Mouse (Mus musculus) limb, embryonic 12.5 days (tissue): Measurements from ENCODE around the gene Anapc11. TPM values are rescaled to one million over a fixed set of nuclear protein-coding genes. Genes with fewer than 3 reads are reported as not detected.

Experiments
- ATAC-seq: fragments of 200-750 bp; cut with Nextera tagmentation; 2 replicates; pipeline ENCODE4 v1.8.0; 2017; ENCODE audit warnings: low read depth, moderate TSS enrichment; ENCODE audit not compliant: insufficient number of reproducible peaks, insufficient read depth, low FRiP score, low TSS enrichment
- H3K27ac ChIP-seq: fragments of 300-500 bp; sonication (generic); 2 replicates; pipeline ENCODE4 v1.5.1; 2016; ENCODE audit warnings: mild to moderate bottlenecking, moderate library complexity
- H3K27me3 ChIP-seq: fragments of 300-500 bp; sonication (generic); 2 replicates; pipeline ENCODE4 v1.6.1; 2016; ENCODE audit warnings: mild to moderate bottlenecking, moderate library complexity
- H3K36me3 ChIP-seq: fragments of 300-500 bp; sonication (generic); 2 replicates; pipeline ENCODE4 v1.6.1; 2016; ENCODE audit warnings: mild to moderate bottlenecking, moderate library complexity
- H3K4me1 ChIP-seq: fragments of 300-500 bp; sonication (generic); replicated peaks from 2 replicates; pipeline ENCODE4 v1.6.1; 2016
- H3K4me2 ChIP-seq: fragments of 300-500 bp; sonication (generic); 2 replicates; pipeline ENCODE4 v1.6.1; 2016; ENCODE audit warnings: mild to moderate bottlenecking, moderate library complexity
- H3K4me3 ChIP-seq: fragments of 300-500 bp; sonication (generic); replicated peaks from 2 replicates; pipeline ENCODE4 v1.5.1; 2016; ENCODE audit warnings: mild to moderate bottlenecking
- H3K9ac ChIP-seq: fragments of 300-500 bp; sonication (generic); replicated peaks from 2 replicates; pipeline ENCODE4 v1.6.1; 2016; ENCODE audit warnings: mild to moderate bottlenecking, moderate library complexity
- H3K9me3 ChIP-seq: fragments of 300-500 bp; sonication (generic); 2 replicates; pipeline ENCODE4 v1.6.1; 2016; ENCODE audit warnings: mild to moderate bottlenecking, moderate library complexity
- WGBS: fragments of 180-500 bp; shearing (Covaris S2); methylation state at CpG from one replicate; pipeline ENCODE4 v1.1.7; 2016; 5-methylcytosine and 5-hydroxymethylcytosine counted together
- microRNA-seq: library from miRNA; unstranded; fragments of <30 nt; microRNA quantifications from one replicate; pipeline ENCODE4, GENCODE M21; 2017
- polyA plus RNA-seq: library from polyadenylated mRNA; unstranded; fragments of >200 nt; fragmentation: Nextera tagmentation; extraction: Ambion mirVana; gene quantifications from 2 replicates; pipeline ENCODE4 v1.2.1, GENCODE M21; 2016

Gene Anapc11
- polyA plus RNA-seq, 1 experiment from 2014 or later, result 202 TPM

GRCm38 (mm10) chr11:120647047-120647830, 49.0 kb downstream of the Anapc11 start:
- no peak overlapping the region for H3K9ac ChIP-seq
- no peak overlapping the region for H3K27ac ChIP-seq
- H3K4me3 ChIP-seq, result 0 out of 2 replicates have a peak overlapping the region, but pooled peaks have one; percentile 10
- 78% methylated on average over 35 of the region's 35 CpGs for WGBS
- H3K9me3 ChIP-seq, result no peaks in the 10 kb centered on the region
- peak overlapping the region; percentile 48 for H3K4me2 ChIP-seq
- peaks cover 21% of the 10 kb centered on the region for H3K4me1 ChIP-seq
- ATAC-seq, result no peak
- peaks cover 15% of the 10 kb centered on the region for H3K27me3 ChIP-seq
- H3K36me3 ChIP-seq, result no peaks in the 10 kb centered on the region

- 5% methylated on average over 13 of the region's 13 CpGs for WGBS
- ATAC-seq, result no peak
Measured at GRCm38 (mm10) chr11:120648001-120648476, 49.8 kb downstream of the Anapc11 start, which contains the start of gene Myadml2. Gene Myadml2 (minus strand): TSS chr11:120648158.

GRCm38 (mm10) chr11:120651872-120652271, 53.7 kb downstream of the Anapc11 start:
- no peak overlapping the region for H3K4me2 ChIP-seq
- H3K9ac ChIP-seq, result no peak overlapping the region
- H3K9me3 ChIP-seq, result no peaks in the 10 kb centered on the region
- no peak overlapping the region for H3K4me3 ChIP-seq
- no peak for ATAC-seq
- peaks cover 22% of the 10 kb centered on the region for H3K27me3 ChIP-seq
- H3K4me1 ChIP-seq, result peaks cover 10% of the 10 kb centered on the region
- no peaks in the 10 kb centered on the region for H3K36me3 ChIP-seq
- H3K27ac ChIP-seq, result no peak overlapping the region
- WGBS, result 75% methylated on average over 3 of the region's 3 CpGs

More at GRCm38 (mm10) chr11:120648001-120648476, 49.8 kb downstream of the Anapc11 start, which contains the start of gene Myadml2:
- H3K36me3 ChIP-seq, result no peaks in the 10 kb centered on the region
- H3K9me3 ChIP-seq, result no peaks in the 10 kb centered on the region
- H3K4me1 ChIP-seq, result peaks cover 13% of the 10 kb centered on the region
- no peak within 1 kb of the TSS for H3K27ac ChIP-seq
- H3K9ac ChIP-seq, result no peak within 1 kb of the TSS; the same call in 1 of the 2 replicates
- peak within 1 kb of the TSS; percentile 48 for H3K4me2 ChIP-seq
- peak within 1 kb of the TSS; percentile 10; the same call in 1 of the 2 replicates for H3K4me3 ChIP-seq
- H3K27me3 ChIP-seq, result peaks cover 15% of the 10 kb centered on the region

GRCm38 (mm10) chr11:120654741-120655140, 56.5 kb downstream of the Anapc11 start:
- Histone ChIP-seq H3K4me1 (peaks cover 9% of the 10 kb centered on the region), H3K27ac (no peak overlapping the region), H3K36me3 (no peaks in the 10 kb centered on the region), H3K4me3 (no peak overlapping the region), H3K27me3 (peaks cover 36% of the 10 kb centered on the region), H3K9ac (no peak overlapping the region), H3K4me2 (no peak overlapping the region), H3K9me3 (no peaks in the 10 kb centered on the region)
- WGBS, result 75% methylated on average over 3 of the region's 3 CpGs
- ATAC-seq, result no peak

- Histone ChIP-seq H3K27me3 (peaks cover 62% of the 10 kb centered on the region), H3K4me2 (no peak overlapping the region)
Measured at GRCm38 (mm10) chr11:120657301-120657700, 59.1 kb downstream of the Anapc11 start.

More at GRCm38 (mm10) chr11:120657301-120657700, 59.1 kb downstream of the Anapc11 start:
- 90% methylated on average over 4 of the region's 4 CpGs for WGBS
- Histone ChIP-seq H3K4me3 (no peak overlapping the region), H3K36me3 (no peaks in the 10 kb centered on the region), H3K9ac (no peak overlapping the region), H3K27ac (no peak overlapping the region), H3K9me3 (no peaks in the 10 kb centered on the region), H3K4me1 (peaks cover 26% of the 10 kb centered on the region)
- ATAC-seq, result no peak

Small RNAs within 50 kb of the gene (microRNA-seq; reads per million reads assigned to microRNA genes)
- gene Mir6936, result 2.1 reads per million

Other genes with a start within 250 kb of the Anapc11 start
- 2,805 and 2,814 TPM in 2 replicates for gene Actg1, start 249.9 kb upstream of the Anapc11 start, polyA plus RNA-seq
- gene Fscn2, start 236.9 kb upstream of the Anapc11 start, polyA plus RNA-seq, result 0.64 TPM in 2 replicates
- 38.0 and 40.0 TPM in 2 replicates for gene Faap100, start 219.7 kb upstream of the Anapc11 start, polyA plus RNA-seq
- gene Nploc4, start 160.7 kb upstream of the Anapc11 start, polyA plus RNA-seq, result 49.8 and 56.0 TPM in 2 replicates
- gene Tspan10, start 155.8 kb upstream of the Anapc11 start, polyA plus RNA-seq, result not detected in 2 replicates
- gene Pde6g, start 144.9 kb upstream of the Anapc11 start, polyA plus RNA-seq, result 0.20 TPM in 1 of 2 replicates, not detected in the other
- 10.4 and 13.2 TPM in 2 replicates for gene Oxld1, start 140.4 kb upstream of the Anapc11 start, polyA plus RNA-seq
- 47.8 and 52.4 TPM in 2 replicates for gene Ccdc137, start 140.3 kb upstream of the Anapc11 start, polyA plus RNA-seq
- gene Arl16, start 130.8 kb upstream of the Anapc11 start, polyA plus RNA-seq, result 58.5 and 58.9 TPM in 2 replicates
- 135 and 139 TPM in 2 replicates for gene Mrpl12, start 113.8 kb upstream of the Anapc11 start, polyA plus RNA-seq
- gene Slc25a10, start 106.6 kb upstream of the Anapc11 start, polyA plus RNA-seq, result 54.6 and 59.8 TPM in 2 replicates
- gene Gcgr, start 67.7 kb upstream of the Anapc11 start, polyA plus RNA-seq, result 3.8 and 4.0 TPM in 2 replicates
- 221 and 229 TPM in 2 replicates for gene Mcrip1, start 48.7 kb upstream of the Anapc11 start, polyA plus RNA-seq
- not detected in 2 replicates for gene Ppp1r27, start 47.3 kb upstream of the Anapc11 start, polyA plus RNA-seq
- 620 and 631 TPM in 2 replicates for gene P4hb, start 25.2 kb upstream of the Anapc11 start, polyA plus RNA-seq
- 484 and 518 TPM in 2 replicates for gene Arhgdia, start 16.8 kb upstream of the Anapc11 start, polyA plus RNA-seq
- 671 and 778 TPM in 2 replicates for gene Alyref, start 56 bp upstream of the Anapc11 start, polyA plus RNA-seq
- 0.65 and 0.95 TPM in 2 replicates for gene Npb, start 10.1 kb downstream of the Anapc11 start, polyA plus RNA-seq
- 143 and 156 TPM in 2 replicates for gene Pcyt2, start 19.5 kb downstream of the Anapc11 start, polyA plus RNA-seq
- gene Sirt7, start 26.8 kb downstream of the Anapc11 start, polyA plus RNA-seq, result 29.5 and 29.9 TPM in 2 replicates
- 28.8 and 29.9 TPM in 2 replicates for gene Mafg, start 35.2 kb downstream of the Anapc11 start, polyA plus RNA-seq
- 29.9 and 34.3 TPM in 2 replicates for gene Pycr1, start 45.3 kb downstream of the Anapc11 start, polyA plus RNA-seq
- gene Myadml2, start 49.7 kb downstream of the Anapc11 start, polyA plus RNA-seq, result 0.36 and 0.68 TPM in 2 replicates
- gene Notum, start 62.8 kb downstream of the Anapc11 start, polyA plus RNA-seq, result 8.8 and 12.6 TPM in 2 replicates
- gene Aspscr1, start 74.6 kb downstream of the Anapc11 start, polyA plus RNA-seq, result 142 and 149 TPM in 2 replicates
- 131 and 138 TPM in 2 replicates for gene Cenpx, start 115.3 kb downstream of the Anapc11 start, polyA plus RNA-seq
- gene Lrrc45, start 115.5 kb downstream of the Anapc11 start, polyA plus RNA-seq, result 77.9 and 78.4 TPM in 2 replicates
- gene Rac3, start 123.0 kb downstream of the Anapc11 start, polyA plus RNA-seq, result 48.5 and 51.2 TPM in 2 replicates
- gene Dcxr, start 128.9 kb downstream of the Anapc11 start, polyA plus RNA-seq, result 14.8 and 17.8 TPM in 2 replicates
- 4.6 and 7.2 TPM in 2 replicates for gene Cbr2, start 133.7 kb downstream of the Anapc11 start, polyA plus RNA-seq
- gene Hmga1b, start 164.4 kb downstream of the Anapc11 start, polyA plus RNA-seq, result 6.4 and 8.4 TPM in 2 replicates
- gene Rfng, start 185.8 kb downstream of the Anapc11 start, polyA plus RNA-seq, result 36.2 and 42.1 TPM in 2 replicates
- 233 and 242 TPM in 2 replicates for gene Gps1, start 185.9 kb downstream of the Anapc11 start, polyA plus RNA-seq
- gene Dus1l, start 198.0 kb downstream of the Anapc11 start, polyA plus RNA-seq, result 73.4 and 77.6 TPM in 2 replicates
- gene Fasn, start 226.1 kb downstream of the Anapc11 start, polyA plus RNA-seq, result 70.3 and 79.1 TPM in 2 replicates